Mouse (Mus musculus) liver, postnatal 0 days (tissue): ENCODE measurements around the gene Frmd6. TPM values are rescaled to one million over a fixed set of nuclear protein-coding genes. Genes with fewer than 3 reads are reported as not detected.

ENCODE experiments used
- ATAC-seq: fragments of 200-750 bp; cut with Nextera tagmentation; 2 replicates; pipeline ENCODE4 v1.8.0; 2017; ENCODE audit warnings: mild to moderate bottlenecking, moderate library complexity
- DNase-seq: peaks from one replicate; pipeline ENCODE4 v3.0.0-alpha.2; 2016
- H3K27ac ChIP-seq: fragments of 300-500 bp; sonication (generic); 2 replicates; pipeline ENCODE4 v1.5.1; 2014; ENCODE audit warnings: antibody characterized with exemption, moderate library complexity, mild to moderate bottlenecking, low read depth
- H3K27me3 ChIP-seq: fragments of 300-500 bp; sonication (generic); 2 replicates; pipeline ENCODE4 v1.6.1; 2014; ENCODE audit warnings: low read length, control low read depth, mixed read lengths; ENCODE audit not compliant: insufficient read depth
- H3K36me3 ChIP-seq: fragments of 300-500 bp; sonication (generic); replicated peaks from 2 replicates; pipeline ENCODE4 v1.6.1; 2014; ENCODE audit warnings: mild to moderate bottlenecking, control low read depth, low read length, moderate library complexity, mixed read lengths; ENCODE audit not compliant: insufficient read depth
- H3K4me1 ChIP-seq: fragments of 300-500 bp; sonication (generic); 2 replicates; pipeline ENCODE4 v1.6.1; 2014; ENCODE audit warnings: antibody characterized with exemption, mild to moderate bottlenecking, control low read depth; ENCODE audit not compliant: insufficient read depth
- H3K4me2 ChIP-seq: fragments of 300-500 bp; sonication (generic); 2 replicates; pipeline ENCODE4 v1.6.1; 2014; ENCODE audit warnings: low read depth, mild to moderate bottlenecking, low read length, moderate library complexity, mixed read lengths
- H3K4me3 ChIP-seq: fragments of 300-500 bp; sonication (generic); 2 replicates; pipeline ENCODE4 v1.5.1; 2014; ENCODE audit warnings: low read depth, low read length
- H3K9ac ChIP-seq: fragments of 300-500 bp; sonication (generic); replicated peaks from 2 replicates; pipeline ENCODE4 v1.6.1; 2014; ENCODE audit warnings: mild to moderate bottlenecking, moderate library complexity
- H3K9me3 ChIP-seq: fragments of 300-500 bp; sonication (generic); 2 replicates; pipeline ENCODE4 v1.6.1; 2016; ENCODE audit warnings: mild to moderate bottlenecking, control low read depth, low read length, mixed read lengths
- CTCF ChIP-seq: sonication (generic); IDR thresholded peaks from 2 replicates; pipeline ENCODE4 v1.5.1; 2016; ENCODE audit warnings: antibody characterized with exemption, low read depth
- EP300 ChIP-seq: IDR thresholded peaks from 2 replicates; pipeline ENCODE4 v1.6.1; 2016; ENCODE audit warnings: antibody characterized with exemption, low read depth, mild to moderate bottlenecking
- WGBS: fragments of 180-500 bp; shearing (Covaris S2); extraction: QIAGEN DNeasy Blood & Tissue Kit; methylation state at CpG from one replicate; pipeline ENCODE4 v1.1.7; 2014; ENCODE audit not compliant: insufficient replicate concordance; 5-methylcytosine and 5-hydroxymethylcytosine counted together
- polyA plus RNA-seq: library from polyadenylated mRNA; unstranded; fragments of >200 nt; fragmentation: Nextera tagmentation; extraction: Ambion mirVana; gene quantifications from 2 replicates; pipeline ENCODE4 v1.2.1, GENCODE M21; 2015

Gene Frmd6
- polyA plus RNA-seq, 1 experiment from 2014 or later = 2.0 TPM

GRCm38 (mm10) chr12:70778724-70779123, 46.6 kb upstream of the Frmd6 start:
- no peak for TF ChIP-seq CTCF
- TF ChIP-seq EP300 = no peak
- Histone ChIP-seq H3K4me1 (peaks cover 3% of the 10 kb centered on the region; the same call in 1 of the 2 replicates), H3K9me3 (no peaks in the 10 kb centered on the region), H3K36me3 (no peaks in the 10 kb centered on the region), H3K27me3 (no peaks in the 10 kb centered on the region), H3K4me3 (no peak overlapping the region), H3K9ac (no peak overlapping the region), H3K4me2 (no peak overlapping the region), H3K27ac (no peak overlapping the region)
- DNase-seq = no peak
- whole genome bisulfite sequencing = 52% methylated on average over 3 of the region's 3 CpGs
- ATAC-seq = no peak

- no peak for DNase-seq
- no peaks in the 10 kb centered on the region for H3K9me3 ChIP-seq
These were observed 42.3 kb upstream of the Frmd6 start for GRCm38 (mm10) chr12:70783049-70783448.

GRCm38 (mm10) chr12:70783475-70784239, 41.7 kb upstream of the Frmd6 start:
- no peak for DNase-seq
- H3K36me3 ChIP-seq = no peaks in the 10 kb centered on the region
- H3K4me2 ChIP-seq = no peak overlapping the region
- H3K27ac ChIP-seq = no peak overlapping the region
- 27% methylated on average over 22 of the region's 22 CpGs for WGBS
- no peak for ATAC-seq
- H3K9ac ChIP-seq = no peak overlapping the region
- no peak overlapping the region for H3K4me3 ChIP-seq
- no peaks in the 10 kb centered on the region for H3K27me3 ChIP-seq
- H3K4me1 ChIP-seq = peaks cover 3% of the 10 kb centered on the region; the same call in 1 of the 2 replicates
- TF ChIP-seq EP300 (no peak), CTCF (no peak)
- no peaks in the 10 kb centered on the region for H3K9me3 ChIP-seq

More at GRCm38 (mm10) chr12:70783049-70783448, 42.3 kb upstream of the Frmd6 start:
- Histone ChIP-seq H3K27ac (no peak overlapping the region), H3K27me3 (no peaks in the 10 kb centered on the region), H3K4me2 (no peak overlapping the region), H3K36me3 (no peaks in the 10 kb centered on the region), H3K4me3 (no peak overlapping the region), H3K9ac (no peak overlapping the region), H3K4me1 (peaks cover 3% of the 10 kb centered on the region; the same call in 1 of the 2 replicates)
- no peak for TF ChIP-seq EP300
- no peak for TF ChIP-seq CTCF
- 35% methylated on average over 9 of the region's 9 CpGs for WGBS
- no peak for ATAC-seq

- ATAC-seq = no peak
- no peak overlapping the region for H3K4me3 ChIP-seq
- H3K9ac ChIP-seq = no peak overlapping the region
- H3K27ac ChIP-seq = no peak overlapping the region
- TF ChIP-seq CTCF = no peak
- TF ChIP-seq EP300 = no peak
- H3K4me1 ChIP-seq = peaks cover 3% of the 10 kb centered on the region; the same call in 1 of the 2 replicates
- H3K9me3 ChIP-seq = no peaks in the 10 kb centered on the region
- 44% methylated on average over 6 of the region's 6 CpGs for WGBS
- no peaks in the 10 kb centered on the region for H3K27me3 ChIP-seq
- no peak overlapping the region for H3K4me2 ChIP-seq
- no peak for DNase-seq
- no peaks in the 10 kb centered on the region for H3K36me3 ChIP-seq
These were observed 41.0 kb upstream of the Frmd6 start for GRCm38 (mm10) chr12:70784240-70784705.

GRCm38 (mm10) chr12:70789341-70789740, 36.0 kb upstream of the Frmd6 start:
- ATAC-seq (no peak), DNase-seq (no peak)
- WGBS = 84% methylated on average over 6 of the region's 6 CpGs
- H3K4me2 ChIP-seq = no peak overlapping the region
- no peak overlapping the region for H3K9ac ChIP-seq
- TF ChIP-seq EP300 (no peak), CTCF (no peak)
- H3K27ac ChIP-seq = no peak overlapping the region
- H3K4me3 ChIP-seq = no peak overlapping the region
- no peaks in the 10 kb centered on the region for H3K27me3 ChIP-seq
- H3K9me3 ChIP-seq = no peaks in the 10 kb centered on the region
- no peaks in the 10 kb centered on the region for H3K4me1 ChIP-seq
- no peaks in the 10 kb centered on the region for H3K36me3 ChIP-seq

GRCm38 (mm10) chr12:70793291-70793690, 32.0 kb upstream of the Frmd6 start:
- ATAC-seq (no peak), DNase-seq (no peak)
- Histone ChIP-seq H3K9me3 (no peaks in the 10 kb centered on the region), H3K27me3 (no peaks in the 10 kb centered on the region), H3K4me3 (no peak overlapping the region), H3K4me2 (no peak overlapping the region), H3K36me3 (no peaks in the 10 kb centered on the region), H3K27ac (no peak overlapping the region), H3K9ac (no peak overlapping the region), H3K4me1 (no peaks in the 10 kb centered on the region)
- TF ChIP-seq CTCF = no peak
- 76% methylated on average over 6 of the region's 6 CpGs for WGBS
